9 mouse cellular contexts compared by ENCODE assay signal in the genomic region with DNA sequence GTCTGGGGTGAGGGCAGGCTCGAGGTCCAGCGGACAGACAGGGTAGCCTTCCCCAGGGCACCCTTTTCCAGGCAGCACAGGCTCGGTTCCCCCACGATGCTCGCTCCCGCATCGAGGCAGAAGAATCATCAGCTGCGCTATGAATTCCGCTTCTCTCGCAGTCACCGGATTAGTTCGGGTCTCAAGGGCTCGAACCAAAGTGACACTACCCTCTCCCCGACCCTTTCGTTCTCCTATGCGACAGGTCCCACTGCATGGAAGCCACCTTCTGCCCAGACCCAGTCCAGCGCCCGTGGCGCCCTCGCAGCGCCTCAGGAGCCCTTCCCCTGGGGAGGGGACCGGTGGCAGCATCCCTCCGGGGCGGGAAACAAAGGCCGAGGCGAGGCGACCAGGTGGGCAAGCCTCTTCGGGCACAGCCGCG. TPM values are rescaled to one million over a fixed set of nuclear protein-coding genes. Genes with fewer than 3 reads are reported as not detected.
DNase-seq lines count a peak whose midpoint lies in the region; ATAC-seq lines count a peak whose summit lies in the region.
"Had no signal": no experiment of that assay in that cellular context is flagged by ENCODE, and none has a peak within 500 bp of the region (broad histone marks: within the 10 kb centered on the region; RNA-seq: fewer than 3 reads in every experiment).

No protein-coding gene starts in this region.

- under 1% methylated on average over 30 of the region's 30 CpGs for WGBS in hindbrain, embryonic 14.5 days
- 0% methylated on average over 30 of the region's 30 CpGs for WGBS in midbrain, embryonic 15.5 days

- H3K4me1 ChIP-seq in hindbrain, embryonic 14.5 days (replicated peaks; ENCODE audit: control insufficient read depth, insufficient read depth, low read length) = peaks cover 11% of the 10 kb centered on the region
- H3K4me1 ChIP-seq in midbrain, embryonic 15.5 days = peaks cover 28% of the 10 kb centered on the region

- ATAC-seq in hindbrain, embryonic 14.5 days (ENCODE audit: low FRiP score) = no peak
- peak; percentile 68 for ATAC-seq in midbrain, embryonic 15.5 days (replicated peaks)

- H3K4me2 ChIP-seq in hindbrain, embryonic 14.5 days (replicated peaks) = peak overlapping the region; percentile 68
- H3K4me2 ChIP-seq in midbrain, embryonic 15.5 days = peak overlapping the region; percentile 59

- H3K9me3 ChIP-seq in hindbrain, embryonic 14.5 days (ENCODE audit: control insufficient read depth, low read length) = no peaks in the 10 kb centered on the region
- no peaks in the 10 kb centered on the region for H3K9me3 ChIP-seq in midbrain, embryonic 15.5 days

- H3K9ac ChIP-seq in hindbrain, embryonic 14.5 days = peak overlapping the region; percentile 84
- peak overlapping the region; percentile 61 for H3K9ac ChIP-seq in midbrain, embryonic 15.5 days

- 0 out of 2 replicates have a peak, but pooled peaks cover 9% of the 10 kb centered on the region for H3K27me3 ChIP-seq in hindbrain, embryonic 14.5 days (ENCODE audit: control insufficient read depth, insufficient read depth, low read length)
- 0 out of 2 replicates have a peak, but pooled peaks cover 4% of the 10 kb centered on the region for H3K27me3 ChIP-seq in midbrain, embryonic 15.5 days (replicated peaks)

- peak overlapping the region; percentile 57 for H3K27ac ChIP-seq in hindbrain, embryonic 14.5 days
- H3K27ac ChIP-seq in midbrain, embryonic 15.5 days = peak overlapping the region; percentile 43

- DNase-seq in gastrocnemius, postnatal 10 days = peak; percentile 5
- DNase-seq in gastrocnemius, postnatal 4 days (ENCODE audit: low spot score in 2 of 2) = no peak
- DNase-seq in thymus, adult 18-20 months = peak; percentile 4 to 9
- DNase-seq in thymus, postnatal 36 days = no peak
- DNase-seq in hindbrain, embryonic 14.5 days (ENCODE audit: low spot score) = no peak
- DNase-seq in right cerebral cortex, postnatal 4 days = no peak
- DNase-seq in thymus, postnatal 14 days = no peak

- peak overlapping the region; percentile 64 for H3K4me3 ChIP-seq in hindbrain, embryonic 14.5 days (replicated peaks; ENCODE audit: low read length)
- H3K4me3 ChIP-seq in midbrain, embryonic 15.5 days = peak overlapping the region; percentile 53

- H3K36me3 ChIP-seq in hindbrain, embryonic 14.5 days (replicated peaks; ENCODE audit: control insufficient read depth, insufficient read depth) = no peaks in the 10 kb centered on the region
- H3K36me3 ChIP-seq in midbrain, embryonic 15.5 days (replicated peaks) = no peaks in the 10 kb centered on the region

RNA-seq across cellular contexts. Expression of gene Tmem108, which starts 0.5 kb away (rescaled TPM):
- total RNA-seq in gastrocnemius, postnatal 10 days (2021) = under 1 TPM; 0.61 to 0.77 TPM
- under 1 TPM; 0.71 to 0.96 TPM for total RNA-seq in gastrocnemius, postnatal 4 days (2021)
- 29.9 and 34.2 TPM in 2 replicates for polyA plus RNA-seq in hindbrain, embryonic 14.5 days (2014; fragmentation: Nextera tagmentation; extraction: Ambion mirVana)
- 28.5 and 33.0 TPM in 2 replicates for polyA plus RNA-seq in midbrain, embryonic 15.5 days (2015; fragmentation: Nextera tagmentation; extraction: Ambion mirVana)
- total RNA-seq: MEL had no signal

Comparison
In these comparisons a context has a peak if more than half of its experiments do, and no peak if none do; other contexts are left out.
1. DNase-seq: peak in gastrocnemius, postnatal 10 days (single experiment) and thymus, adult 18-20 months (2 of 2); none in gastrocnemius, postnatal 4 days (0 of 2), thymus, postnatal 36 days (0 of 2), hindbrain, embryonic 14.5 days (single experiment), right cerebral cortex, postnatal 4 days (single experiment) and thymus, postnatal 14 days (single experiment).